Mouse (Mus musculus): ENCODE data around the gene Klk1b8.
"Not testable (repeated sequence)": the region's sequence is repeated elsewhere in the genome, so short reads cannot be mapped to it uniquely, and the experiment has no call there.

The Klk1b8 gene

GRCm38 (mm10) chr7:43995577-43995976 is 45.1 kb downstream of the Klk1b8 start, which contains the start of gene Klk1b11:
Gene Klk1b11 (plus strand): TSS chr7:43995877.
- DNase-seq (ENCODE audit: extremely low spot score), result not testable (repeated sequence)
